Mouse (Mus musculus) left cerebral cortex, adult 2 months (tissue): ENCODE results near the gene Pdpk1. TPM values are rescaled to one million over a fixed set of nuclear protein-coding genes. Genes with fewer than 3 reads are reported as not detected.
A peak's percentile ranks its signal among the peaks of the same experiment; 100 is the strongest.

Experiments
- DNase-seq, 2 experiments: peaks; one replicate each; pipeline ENCODE4 v3.0.0; 2021 to 2022; ENCODE audit warnings: low spot score in 2 of 2, mixed read lengths in 1 of 2; ENCODE audit errors: extremely low spot score in 1 of 2
- H3K27ac ChIP-seq: fragments of 200-600 bp; 2 replicates; pipeline ENCODE4 v1.8.1; 2022
- H3K4me3 ChIP-seq: fragments of 200-600 bp; 2 replicates; pipeline ENCODE4 v1.8.1; 2022
- CTCF ChIP-seq: fragments of 200-600 bp; IDR thresholded peaks from 2 replicates; pipeline ENCODE4 v1.8.1; 2022; ENCODE audit warnings: antibody characterized with exemption, mild to moderate bottlenecking, moderate library complexity
- intact Hi-C: fragments of 180-260 bp; cut with DNase I; formaldehyde crosslinking; loops from one replicate; pipeline ENCODE4 v1.15.1; 2025
- long read RNA-seq, 2 experiments: library from polyadenylated mRNA; stranded (forward); transcript quantifications; one replicate each; pipeline ENCODE4 v2.0.0; 2021; ENCODE audit warnings: borderline mapping rate in 2 of 2
- total RNA-seq, 2 experiments: library from RNA; stranded (reverse); gene quantifications; 2 replicates each; pipeline ENCODE4 v1.2.3; 2021

Gene Pdpk1
- 100 to 1,000 TPM; 114 to 116 TPM for total RNA-seq
- long read RNA-seq, experiment 1, full-length matches to known transcripts = 41 of 70 reads
- long read RNA-seq, experiment 1, partial matches to known transcripts = 12 of 70 reads
- long read RNA-seq, experiment 1, other reads (novel, unspliced or antisense) = 17 of 70 reads
- long read RNA-seq, experiment 2, full-length matches to known transcripts = 22 of 44 reads
- long read RNA-seq, experiment 2, partial matches to known transcripts = 3 of 44 reads
- long read RNA-seq, experiment 2, other reads (novel, unspliced or antisense) = 19 of 44 reads

- DNase-seq = no peak
- no peak within 1 kb of the TSS for H3K27ac ChIP-seq
- intact Hi-C loops = loop anchor here (5.0 kb wide), 1 partner anchor 156 kb away; no protein-coding TSS in a partner anchor
- no peak for TF ChIP-seq CTCF
- H3K4me3 ChIP-seq = peak within 1 kb of the TSS; percentile 46; the same call in 1 of the 2 replicates
These were observed at the start of gene Pdpk1 for GRCm38 (mm10) chr17:24150824-24151223. TSS of gene Pdpk1 (minus strand) at chr17:24150924.

- no peak overlapping the region for H3K4me3 ChIP-seq
- no peak for TF ChIP-seq CTCF
- H3K27ac ChIP-seq = peak overlapping the region; percentile 84
- DNase-seq = no peak
- intact Hi-C loops = no loop called here
These were observed 49.0 kb upstream of the Pdpk1 start for GRCm38 (mm10) chr17:24199741-24200140.

- no peak for TF ChIP-seq CTCF
- intact Hi-C loops = no loop called here
- H3K4me3 ChIP-seq = no peak overlapping the region
- DNase-seq = peak; percentile 38 to 67
- peak overlapping the region; percentile 84 for H3K27ac ChIP-seq
These were observed 48.5 kb upstream of the Pdpk1 start for GRCm38 (mm10) chr17:24199252-24199651.

GRCm38 (mm10) chr17:24197032-24197824 is 46.5 kb upstream of the Pdpk1 start:
- intact Hi-C loops = no loop called here
- DNase-seq = peak in 1 of 2 experiments; percentile 39
- Histone ChIP-seq H3K4me3 (no peak overlapping the region), H3K27ac (peak overlapping the region; percentile 84; the same call in 1 of the 2 replicates)
- TF ChIP-seq CTCF = no peak

- H3K4me3 ChIP-seq = no peak overlapping the region
- intact Hi-C loops = no loop called here
- no peak for DNase-seq
- no peak for TF ChIP-seq CTCF
- no peak overlapping the region for H3K27ac ChIP-seq
These were observed 44.6 kb upstream of the Pdpk1 start for GRCm38 (mm10) chr17:24195349-24195748.

- intact Hi-C loops = no loop called here
- Histone ChIP-seq H3K4me3 (no peak overlapping the region), H3K27ac (no peak overlapping the region)
- no peak for TF ChIP-seq CTCF
- no peak for DNase-seq
These were observed 43.0 kb upstream of the Pdpk1 start for GRCm38 (mm10) chr17:24193769-24194168.

- Histone ChIP-seq H3K4me3 (no peak overlapping the region), H3K27ac (no peak overlapping the region)
- no peak for TF ChIP-seq CTCF
- no peak for DNase-seq
- intact Hi-C loops = no loop called here
These were observed 42.5 kb upstream of the Pdpk1 start for GRCm38 (mm10) chr17:24193268-24193667.

GRCm38 (mm10) chr17:24192848-24193247 is 42.1 kb upstream of the Pdpk1 start:
- DNase-seq = no peak
- H3K27ac ChIP-seq = no peak overlapping the region
- no peak for TF ChIP-seq CTCF
- no peak overlapping the region for H3K4me3 ChIP-seq
- intact Hi-C loops = no loop called here

- H3K4me3 ChIP-seq = no peak overlapping the region
- no peak for DNase-seq
- no peak for TF ChIP-seq CTCF
- no peak overlapping the region; the same call in 1 of the 2 replicates for H3K27ac ChIP-seq
- intact Hi-C loops = no loop called here
These were observed 40.8 kb upstream of the Pdpk1 start for GRCm38 (mm10) chr17:24191481-24191880.

- H3K4me3 ChIP-seq = no peak overlapping the region
- no peak overlapping the region for H3K27ac ChIP-seq
- intact Hi-C loops = no loop called here
- DNase-seq = no peak
- TF ChIP-seq CTCF = no peak
These were observed 40.2 kb upstream of the Pdpk1 start for GRCm38 (mm10) chr17:24190934-24191333.

GRCm38 (mm10) chr17:24174259-24174658 is 23.5 kb upstream of the Pdpk1 start:
- no peak for TF ChIP-seq CTCF
- Histone ChIP-seq H3K4me3 (no peak overlapping the region), H3K27ac (no peak overlapping the region)
- no peak for DNase-seq
- intact Hi-C loops = loop anchor here (5.0 kb wide), 3 partner anchors 178 to 238 kb away; partner anchors contain the start of genes Abca17, Abca3 and Rnps1

- Histone ChIP-seq H3K4me3 (no peak overlapping the region), H3K27ac (no peak overlapping the region)
- DNase-seq = peak; percentile 54 to 64
- TF ChIP-seq CTCF = peak; percentile 94
- intact Hi-C loops = loop anchor here (2.0 to 5.0 kb wide), 4 partner anchors 133 to 239 kb away; partner anchors contain the start of genes Abca17, Abca3 and Rnps1
These were observed 22.7 kb upstream of the Pdpk1 start for GRCm38 (mm10) chr17:24173423-24173822.
